Mouse (Mus musculus): ENCODE data around the gene Tma7.

Tma7 gene

DNA sequence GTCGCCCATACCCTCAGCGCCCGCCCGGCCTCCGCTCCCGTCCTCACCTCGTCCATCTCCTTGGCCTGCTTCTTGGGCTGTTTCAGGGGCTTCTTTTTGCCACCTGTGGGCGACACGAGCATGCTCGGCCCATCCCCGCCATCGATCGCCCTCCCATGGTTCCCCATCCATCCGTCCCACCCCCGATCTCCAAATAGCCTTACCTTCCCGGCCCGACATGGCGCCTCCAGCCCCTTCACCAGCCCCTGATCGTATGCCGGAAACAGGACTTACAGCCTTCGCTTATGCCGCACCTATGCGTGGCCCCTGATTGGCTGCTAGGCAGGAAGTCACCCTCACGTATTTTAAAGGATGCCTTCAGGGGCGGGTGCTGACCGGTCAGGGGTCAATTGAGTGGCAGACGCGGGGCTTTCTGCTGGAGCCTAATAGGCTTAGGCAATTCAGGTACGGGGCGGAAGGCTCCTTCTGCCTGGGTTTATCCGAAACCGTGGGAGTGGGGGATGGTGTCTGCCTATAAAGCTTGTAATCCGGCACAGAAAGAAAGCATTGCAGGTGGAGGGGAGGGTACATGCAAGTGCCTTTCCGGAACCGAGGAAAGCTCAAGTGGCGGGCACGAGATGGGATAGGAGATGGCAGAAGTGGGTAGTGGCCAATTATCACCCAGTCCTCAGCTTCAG lies at the start of gene Tma7, which contains the start of gene Ccdc51:
Tma7 (minus strand) TSS at position 464 of the 677 bp plus-strand sequence.
Ccdc51 (plus strand) TSS at position 370 of the 677 bp plus-strand sequence.
- DNase-seq (ENCODE audit: low spot score in 2 of 2), result peak; percentile 68 to 72

DNA sequence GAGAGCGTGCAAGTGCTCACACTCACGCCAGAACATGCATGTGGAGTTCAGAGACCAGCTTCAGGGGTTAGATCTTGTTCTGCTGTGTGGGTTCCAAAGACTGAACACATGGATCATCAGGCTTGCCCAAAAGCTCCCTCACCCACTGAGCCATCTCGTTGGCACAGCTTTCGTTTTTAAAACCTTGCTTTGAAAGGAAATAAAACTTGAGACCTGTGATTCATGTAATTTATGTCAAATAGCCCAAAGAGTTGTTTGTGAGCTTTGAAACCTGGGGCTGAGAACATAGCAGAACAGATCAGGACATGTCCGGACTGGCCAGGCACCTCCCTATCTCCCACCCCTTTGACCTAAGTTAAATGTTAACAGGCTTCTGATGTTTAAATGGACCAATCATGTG lies 47.7 kb upstream of the Tma7 start:
- no peak for DNase-seq (ENCODE audit: low spot score in 2 of 2)

DNA sequence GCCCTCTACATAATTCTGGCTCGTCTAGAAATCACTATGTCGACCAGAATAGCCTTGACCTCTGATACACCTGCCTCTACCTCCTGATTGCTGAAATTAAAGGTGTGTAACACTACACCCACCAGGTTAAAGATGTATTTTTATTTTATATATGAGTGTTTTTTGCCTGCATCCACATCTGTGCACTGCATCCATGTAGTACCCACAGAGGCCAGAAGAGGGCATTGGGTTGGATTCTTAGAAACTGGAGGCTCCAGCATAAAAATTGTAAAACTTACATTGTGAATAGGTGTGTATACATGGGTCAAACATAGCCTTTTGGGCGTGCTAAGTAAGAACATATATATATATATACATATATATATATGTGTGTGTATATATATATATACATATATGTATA lies 45.8 kb upstream of the Tma7 start:
- no peak for DNase-seq (ENCODE audit: low spot score in 2 of 2)

DNA sequence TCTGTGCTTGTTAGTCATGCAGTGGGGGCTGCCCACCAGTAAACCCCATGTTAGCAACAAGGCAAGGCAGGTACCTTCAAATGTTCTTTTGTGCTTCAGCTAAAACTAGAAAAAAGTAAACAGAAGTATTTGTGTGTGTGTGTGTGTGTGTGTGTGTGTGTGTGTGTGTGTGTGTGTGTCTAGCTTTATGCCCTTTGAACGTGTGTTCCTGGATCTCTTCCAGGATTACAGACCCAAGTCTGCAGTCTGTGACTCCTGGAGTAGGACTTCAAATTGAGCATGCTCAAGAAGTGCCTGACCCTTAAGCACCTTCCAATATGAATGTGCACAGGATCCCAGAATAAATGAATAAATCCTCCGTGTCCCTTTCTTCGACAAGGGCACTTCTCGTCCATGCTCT lies 44.7 kb upstream of the Tma7 start:
- no peak for DNase-seq (ENCODE audit: low spot score in 2 of 2)

DNA sequence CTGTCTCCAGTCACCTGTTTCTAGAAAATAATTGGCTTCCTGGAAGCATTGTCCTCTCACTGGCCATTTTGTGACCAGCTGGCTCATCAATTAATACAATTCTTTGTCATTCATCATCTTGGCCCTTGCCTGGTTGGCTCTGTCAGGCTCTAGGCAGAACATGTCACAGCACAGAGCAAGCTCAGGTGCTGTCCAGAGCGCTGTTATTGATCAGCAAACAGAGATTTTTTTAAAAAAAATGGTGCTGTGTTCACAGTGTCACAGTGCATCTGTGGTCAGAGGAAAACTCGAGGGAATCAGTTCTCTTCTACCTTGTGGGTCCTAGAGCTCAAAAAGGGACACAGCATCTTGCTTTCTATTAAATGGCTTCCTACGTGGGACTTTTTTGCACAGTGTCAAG lies 43.1 kb upstream of the Tma7 start:
- DNase-seq (ENCODE audit: low spot score in 2 of 2), result no peak

DNA sequence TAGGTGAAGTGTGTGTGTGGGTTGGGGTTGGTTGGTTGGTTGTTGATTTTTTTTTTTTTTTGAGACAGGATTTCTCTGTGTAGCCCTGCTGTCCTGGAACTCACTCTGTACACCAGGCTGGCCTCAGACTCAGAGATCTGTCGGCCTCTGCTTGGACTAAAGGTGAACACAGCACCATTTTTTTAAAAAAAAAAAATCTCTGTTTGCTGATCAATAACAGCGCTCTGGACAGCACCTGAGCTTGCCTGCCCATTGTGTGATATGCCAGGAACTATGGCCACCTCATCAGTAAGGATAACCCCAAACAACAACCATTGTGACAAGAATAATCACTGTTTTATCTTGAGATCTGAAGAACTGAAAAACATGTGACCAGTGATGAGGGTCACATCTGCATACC lies 42.7 kb upstream of the Tma7 start:
- DNase-seq (ENCODE audit: low spot score in 2 of 2), result no peak

DNA sequence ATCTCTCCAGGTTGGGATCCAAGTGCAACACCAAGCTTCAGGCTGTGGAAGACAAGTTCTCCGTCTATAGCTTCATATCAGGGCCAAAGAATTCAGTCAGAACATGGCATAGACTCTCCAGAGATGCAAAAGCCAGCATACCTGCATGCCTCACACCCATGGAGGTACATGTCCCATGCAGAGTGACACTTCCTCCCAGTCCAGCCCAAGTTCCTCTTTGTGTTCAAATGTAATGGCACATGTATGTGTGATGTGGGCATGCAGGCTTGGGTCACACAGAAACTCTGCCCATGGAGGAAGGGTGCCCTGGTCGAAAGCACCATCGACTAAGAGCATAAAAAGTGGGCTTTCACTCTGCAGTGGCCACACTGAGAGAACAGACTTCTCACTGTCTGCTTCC lies 41.8 kb upstream of the Tma7 start:
- no peak for DNase-seq (ENCODE audit: low spot score in 2 of 2)

DNA sequence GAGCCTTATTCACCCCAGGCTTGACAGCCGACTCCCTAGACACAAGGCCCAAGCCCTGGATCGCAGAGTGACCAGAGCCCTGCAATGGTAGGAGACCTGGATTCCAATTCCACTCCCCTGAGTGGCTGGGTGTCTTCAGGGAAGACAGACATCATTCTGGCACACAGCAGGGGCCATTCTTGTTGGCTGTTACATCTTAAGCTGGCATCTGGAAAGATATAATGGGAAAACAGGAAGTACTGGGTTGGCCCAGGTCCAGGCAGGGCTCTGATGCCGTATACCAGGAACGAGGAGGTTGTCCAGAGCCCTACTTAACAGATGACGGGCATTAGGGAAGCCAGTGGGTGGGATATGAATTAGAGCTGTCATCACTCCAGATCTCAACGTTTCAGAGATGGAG lies 40.9 kb upstream of the Tma7 start:
- no peak for DNase-seq (ENCODE audit: low spot score in 2 of 2)

DNA sequence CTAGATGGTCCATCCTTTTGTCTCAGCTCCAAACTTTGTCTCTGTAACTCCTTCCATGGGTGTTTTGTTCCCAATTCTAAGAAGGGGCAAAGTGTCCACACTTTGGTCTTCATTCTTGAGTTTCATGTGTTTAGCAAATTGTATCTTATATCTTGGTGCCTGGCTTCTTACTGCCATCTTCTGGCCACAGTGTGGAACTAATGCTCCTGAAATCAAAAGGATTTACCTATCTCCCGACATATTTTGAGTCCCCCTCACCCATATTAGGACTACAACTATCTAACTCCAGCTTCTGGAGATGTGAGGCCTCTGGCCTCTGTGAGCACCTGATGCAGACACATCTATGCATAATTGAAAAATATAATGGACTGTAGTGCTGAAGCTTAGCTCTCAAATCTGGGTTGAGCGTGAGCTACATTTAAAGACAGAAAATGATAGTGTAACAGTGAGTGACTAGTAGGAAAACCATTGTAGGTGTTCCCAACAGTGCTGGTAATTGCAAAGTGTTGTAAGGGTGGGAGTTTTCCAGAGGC lies 40.2 kb upstream of the Tma7 start:
- no peak for DNase-seq (ENCODE audit: low spot score in 2 of 2)

DNA sequence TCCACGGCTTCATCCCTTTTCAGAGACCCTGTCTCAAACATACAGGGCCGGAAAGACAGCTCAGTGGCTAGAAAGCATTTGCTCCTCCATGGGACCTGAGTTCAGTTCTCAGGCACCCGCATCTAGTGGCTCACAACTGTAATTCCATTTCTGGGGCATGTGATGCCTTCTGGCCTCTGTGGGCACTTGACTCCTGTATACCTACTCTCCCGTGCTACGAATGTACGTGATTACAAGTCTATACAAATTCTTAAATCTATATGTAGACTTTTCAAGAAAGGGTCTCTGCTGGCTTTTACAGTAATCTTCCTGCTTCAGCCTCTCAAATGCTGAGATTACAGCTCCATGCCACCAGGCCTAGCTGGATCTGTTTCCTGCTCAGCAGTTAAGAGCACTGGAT lies 38.6 kb upstream of the Tma7 start:
- DNase-seq (ENCODE audit: low spot score in 2 of 2), result no peak

DNA sequence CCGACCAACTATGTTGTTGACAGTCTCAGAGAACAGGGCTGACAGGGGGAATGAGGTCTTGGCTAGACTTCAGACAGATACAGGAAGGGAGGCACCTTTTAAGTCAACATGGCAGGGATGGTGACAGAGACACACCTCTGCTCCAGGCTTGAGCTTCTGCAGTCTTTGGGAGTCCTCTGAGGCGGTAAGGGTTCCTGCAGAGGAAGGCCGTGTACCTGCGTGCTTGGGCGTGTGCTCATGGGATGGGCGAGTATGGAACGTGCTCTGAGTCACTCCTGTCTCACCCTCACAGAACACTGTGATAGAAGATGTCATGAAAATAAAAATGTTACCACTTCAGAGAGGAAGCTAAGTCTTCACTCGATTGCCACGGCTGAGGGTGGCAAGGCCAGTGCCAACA lies 37.2 kb upstream of the Tma7 start:
- DNase-seq (ENCODE audit: low spot score in 2 of 2), result no peak

DNA sequence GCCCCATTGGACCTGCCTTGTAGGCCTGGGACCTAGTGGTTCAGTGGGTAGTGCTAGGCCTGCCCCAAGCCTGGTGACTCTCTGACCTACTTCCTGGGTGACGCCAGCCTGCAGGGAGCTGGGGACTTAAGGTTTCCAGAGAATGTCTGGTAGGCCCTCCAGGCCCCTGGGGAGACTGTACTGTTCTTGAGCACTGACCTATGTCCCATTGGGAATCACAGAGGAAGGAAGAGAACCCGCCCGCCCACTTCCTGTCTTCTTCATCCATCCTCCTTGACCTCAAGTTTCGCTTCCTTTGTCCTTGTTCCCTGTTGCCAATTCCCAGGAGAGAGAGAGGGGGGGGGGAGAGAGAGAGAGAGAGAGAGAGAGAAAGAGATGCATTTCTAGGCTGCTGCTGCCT lies 35.7 kb upstream of the Tma7 start:
- DNase-seq (ENCODE audit: low spot score in 2 of 2), result no peak

DNA sequence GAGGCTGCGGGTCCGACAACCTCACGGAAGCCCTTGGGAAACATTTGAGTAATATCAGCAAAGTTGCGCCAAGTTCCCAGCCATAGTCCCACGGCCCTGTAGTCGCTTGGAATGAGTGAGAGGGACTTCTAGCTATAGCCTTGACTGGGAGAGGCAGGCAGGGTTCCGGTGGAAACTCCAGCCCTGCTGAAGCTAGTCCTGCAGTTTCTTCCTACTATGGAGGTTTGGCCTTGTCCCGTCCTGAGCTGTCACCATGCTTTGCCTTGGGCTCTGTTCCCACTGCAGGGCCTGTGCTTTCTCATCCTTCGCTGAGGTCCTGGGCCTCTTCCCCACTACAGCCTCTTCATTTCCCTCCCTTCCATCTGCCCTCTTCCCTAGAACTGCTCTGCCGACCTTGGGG lies 33.8 kb upstream of the Tma7 start:
- DNase-seq (ENCODE audit: low spot score in 2 of 2), result no peak

DNA sequence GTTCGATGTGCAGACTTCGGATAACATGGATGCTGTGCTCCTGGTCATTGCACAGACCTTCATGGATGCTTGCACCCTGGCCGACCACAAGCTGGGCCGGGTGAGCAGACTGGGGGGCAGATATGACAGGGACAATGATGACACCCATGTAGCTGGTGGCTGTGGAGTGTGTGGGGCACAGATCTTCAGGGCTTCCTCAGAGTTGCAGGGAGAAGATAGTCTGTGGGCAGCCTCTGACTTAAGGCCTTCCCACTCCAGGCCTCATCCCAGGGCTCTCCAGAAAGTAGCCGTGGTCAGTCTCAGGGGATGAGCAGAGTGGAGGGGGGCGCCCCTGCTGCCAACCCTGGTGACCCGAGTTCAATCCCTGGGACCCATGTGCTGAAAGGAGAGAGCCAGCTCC lies 32.5 kb upstream of the Tma7 start:
- DNase-seq (ENCODE audit: low spot score in 2 of 2), result no peak

DNA sequence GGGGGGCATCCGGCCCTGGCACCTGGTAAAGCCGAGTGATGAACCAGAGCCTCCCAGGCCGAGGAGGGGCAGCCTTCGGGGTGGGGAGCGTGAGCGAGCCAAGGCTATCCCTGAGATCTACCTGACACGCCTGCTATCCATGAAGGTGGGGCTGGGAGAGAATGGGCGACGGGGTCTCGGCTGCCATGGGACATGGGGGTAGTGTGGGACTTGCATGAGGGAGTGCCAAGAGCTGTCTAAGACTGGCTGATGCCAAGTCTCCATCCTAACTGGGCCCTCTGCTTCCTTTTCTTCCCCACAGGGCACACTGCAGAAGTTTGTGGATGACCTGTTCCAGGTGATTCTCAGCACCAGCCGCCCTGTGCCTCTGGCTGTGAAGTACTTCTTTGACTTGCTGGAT lies 31.9 kb upstream of the Tma7 start:
- no peak for DNase-seq (ENCODE audit: low spot score in 2 of 2)

DNA sequence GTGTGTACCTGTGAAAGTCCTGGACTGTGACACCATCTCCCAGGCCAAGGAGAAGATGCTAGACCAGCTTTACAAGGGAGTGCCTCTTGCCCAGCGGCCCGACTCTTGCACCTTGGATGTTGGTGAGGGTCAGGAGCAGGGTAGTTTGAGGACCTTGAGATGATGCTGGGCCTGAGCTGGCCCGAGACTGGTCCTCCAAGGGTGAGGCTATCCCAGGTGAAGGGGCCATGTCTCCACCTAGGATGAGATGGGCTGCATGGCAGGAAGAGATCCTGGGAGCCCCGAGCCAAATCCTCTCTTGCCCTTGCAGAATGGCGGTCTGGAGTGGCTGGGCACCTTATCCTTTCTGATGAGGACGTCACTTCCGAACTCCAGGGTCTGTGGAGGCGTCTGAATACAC lies 30.9 kb upstream of the Tma7 start:
- DNase-seq (ENCODE audit: low spot score in 2 of 2), result no peak

DNA sequence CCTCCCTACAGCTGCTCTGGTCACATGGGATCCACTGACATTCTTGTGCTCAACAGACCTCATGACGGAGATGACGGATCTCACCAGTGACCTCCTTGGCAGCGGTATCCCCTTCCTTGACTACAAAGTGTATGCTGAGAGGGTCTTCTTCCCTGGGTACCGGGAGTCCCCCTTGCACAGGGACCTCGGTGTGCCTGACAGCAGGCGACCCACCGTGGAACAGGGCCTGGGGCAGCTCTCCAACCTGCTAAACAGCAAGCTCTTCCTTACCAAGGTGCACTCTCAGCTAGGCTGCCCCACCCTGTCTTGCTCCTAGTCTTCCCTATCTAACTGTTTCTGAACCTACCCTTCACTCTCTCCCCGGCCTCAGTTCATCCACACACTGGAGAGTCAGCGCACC lies 29.2 kb upstream of the Tma7 start:
- no peak for DNase-seq (ENCODE audit: low spot score in 2 of 2)

DNA sequence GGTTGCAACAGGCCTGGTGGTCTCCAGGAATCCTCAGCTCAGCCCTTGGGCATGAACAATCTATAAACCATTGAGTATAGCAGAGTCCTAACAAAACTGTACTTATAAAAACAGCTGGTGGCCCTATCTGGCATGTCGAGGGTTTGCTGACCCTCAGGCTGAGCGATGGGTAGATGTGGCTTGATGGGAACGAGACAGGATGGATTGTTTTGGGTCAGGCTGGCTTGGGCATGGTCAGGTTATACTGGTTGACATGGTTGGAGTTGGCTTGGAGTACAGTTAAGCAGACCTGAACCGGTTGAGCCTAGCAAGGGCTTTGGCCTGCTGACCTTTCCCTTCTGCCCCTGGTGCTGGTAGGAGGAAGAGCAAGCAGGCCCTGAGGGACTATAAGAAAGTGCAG lies 28.7 kb upstream of the Tma7 start:
- no peak for DNase-seq (ENCODE audit: low spot score in 2 of 2)

DNA sequence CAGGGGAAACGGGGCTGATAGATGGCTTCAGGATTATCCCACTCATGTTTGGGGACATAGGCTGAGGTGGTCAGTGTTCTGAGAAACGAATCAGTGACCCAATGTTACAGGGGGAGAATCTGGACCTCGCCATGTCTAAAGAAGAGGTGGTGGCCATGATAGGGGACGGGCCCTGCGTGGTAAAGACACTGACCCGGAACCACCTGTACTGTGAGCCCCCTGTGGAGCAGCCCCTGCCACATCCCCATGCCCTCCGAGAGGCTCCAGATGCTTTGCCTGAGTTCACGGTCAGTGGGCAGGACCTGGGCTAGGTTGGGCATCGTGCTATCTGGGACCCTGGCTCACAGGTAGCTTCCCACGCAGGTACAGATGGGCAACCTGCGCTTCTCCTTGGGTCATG lies 27.9 kb upstream of the Tma7 start:
- no peak for DNase-seq (ENCODE audit: low spot score in 2 of 2)

DNA sequence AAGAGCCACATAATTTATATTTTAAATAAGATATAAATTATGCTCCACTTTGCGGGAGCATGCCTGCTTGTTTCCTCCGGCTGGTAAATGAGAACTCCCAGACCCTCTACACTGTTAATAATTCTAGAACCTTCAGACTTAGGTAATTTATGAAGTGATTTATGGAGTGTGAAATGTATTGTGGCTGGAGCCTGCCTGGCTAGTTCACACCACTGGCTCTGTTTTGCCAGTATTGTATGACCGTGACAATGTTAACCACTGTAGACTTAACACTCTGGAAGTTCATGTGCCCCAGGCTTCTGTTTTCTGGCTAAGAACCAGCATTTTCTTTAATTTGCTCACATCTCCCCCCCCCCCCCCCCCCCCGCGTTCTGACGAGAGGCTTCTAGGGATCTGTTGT lies 25.0 kb upstream of the Tma7 start:
- no peak for DNase-seq (ENCODE audit: low spot score in 2 of 2)

DNA sequence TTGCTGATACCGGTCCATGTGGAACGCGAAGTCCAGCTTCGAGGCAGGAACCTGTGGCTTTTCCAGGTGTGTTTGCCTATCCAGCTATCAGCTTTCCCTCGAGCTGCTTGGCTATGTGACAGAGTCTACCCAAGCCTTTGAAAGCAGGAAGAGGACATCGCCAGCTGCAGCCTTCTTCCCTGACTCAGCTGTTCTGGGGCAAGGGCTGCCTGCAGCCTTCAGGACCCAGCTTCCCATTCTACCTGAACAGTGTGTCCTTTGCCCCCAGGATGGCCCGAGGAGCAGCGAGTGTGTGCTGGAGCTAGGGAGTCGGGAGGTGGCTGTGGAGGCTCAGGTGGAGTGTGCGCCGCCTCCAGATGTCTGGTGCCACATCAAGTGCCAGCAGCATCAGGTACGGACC lies 23.3 kb upstream of the Tma7 start:
- no peak for DNase-seq (ENCODE audit: low spot score in 2 of 2)

DNA sequence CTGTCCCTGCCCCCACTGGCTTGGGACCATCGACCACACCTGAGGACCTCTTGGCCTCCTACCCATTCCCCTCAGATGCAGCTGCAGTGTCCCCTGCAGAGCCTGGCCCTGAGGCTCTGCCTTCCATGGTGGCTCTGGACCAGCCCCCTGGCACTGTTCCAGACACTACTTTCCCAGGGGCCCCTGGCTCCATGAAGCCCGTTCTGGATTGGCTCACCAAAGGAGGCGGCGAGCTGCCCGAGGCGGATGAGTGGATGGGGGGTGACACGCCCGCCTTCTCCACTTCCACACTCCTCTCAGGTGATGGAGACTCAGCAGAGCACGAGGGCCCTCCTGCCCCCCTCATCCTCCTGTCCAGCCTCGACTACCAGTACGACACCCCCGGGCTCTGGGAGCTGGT lies 22.6 kb upstream of the Tma7 start:
- DNase-seq (ENCODE audit: low spot score in 2 of 2), result no peak

DNA sequence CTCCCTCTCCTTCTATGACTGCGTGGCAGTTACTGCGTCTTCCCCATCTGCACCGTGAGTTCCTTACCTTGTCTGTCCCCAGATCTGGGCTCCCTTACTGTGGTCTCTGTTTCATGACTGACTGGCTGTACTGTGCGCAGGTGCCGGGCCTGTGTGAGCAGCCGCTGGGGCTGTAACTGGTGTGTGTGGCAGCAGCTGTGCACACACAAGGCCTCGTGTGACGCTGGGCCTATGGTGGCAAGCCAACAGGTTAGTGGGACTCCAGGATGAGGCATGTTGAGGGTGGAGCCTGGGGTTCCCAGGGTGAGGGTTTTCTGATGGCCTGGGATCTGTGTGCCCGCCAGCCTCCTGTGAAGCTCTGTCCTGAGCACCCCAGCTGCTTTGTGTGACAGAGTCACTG lies 21.7 kb upstream of the Tma7 start:
- DNase-seq (ENCODE audit: low spot score in 2 of 2), result no peak

DNA sequence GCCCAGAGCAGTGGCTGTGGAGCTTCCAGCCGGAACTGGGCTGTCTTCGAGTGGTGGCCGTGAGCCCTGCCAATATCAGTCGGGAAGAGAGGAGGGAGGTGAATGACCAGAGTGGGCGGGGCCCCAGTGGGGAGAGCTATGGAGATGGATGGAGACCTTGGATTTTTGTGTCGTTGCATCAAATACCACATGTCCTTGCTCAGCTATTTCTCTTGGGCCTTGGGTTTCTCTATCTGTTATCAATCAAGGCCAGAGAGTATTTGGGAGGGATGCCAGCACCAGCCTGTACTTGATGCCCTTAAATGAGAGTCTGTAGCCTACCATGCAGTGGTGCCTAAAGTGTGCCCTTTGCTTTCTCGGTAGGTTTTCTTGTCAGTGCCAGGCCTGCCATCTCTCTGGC lies 20.9 kb upstream of the Tma7 start:
- no peak for DNase-seq (ENCODE audit: low spot score in 2 of 2)
